Mouse (Mus musculus) heart, embryonic 14.5 days (tissue): Measurements from ENCODE around the gene Plcxd2. TPM values are rescaled to one million over a fixed set of nuclear protein-coding genes. Genes with fewer than 3 reads are reported as not detected.

Source experiments
- ATAC-seq: fragments of 200-750 bp; cut with Nextera tagmentation; 2 replicates; pipeline ENCODE4 v1.8.0; 2017; ENCODE audit warnings: low read depth, moderate TSS enrichment; ENCODE audit not compliant: insufficient number of reproducible peaks, insufficient read depth, low FRiP score
- H3K27ac ChIP-seq, 2 experiments: fragments of 200-500 bp in 1 of 2; fragments of 300-500 bp in 1 of 2; sonication (generic) in 1 of 2; replicated peaks in 1 of 2; 2 replicates each; pipeline ENCODE4 v1.5.1; 2012 to 2014; ENCODE audit warnings: low read depth in 2 of 2, low read length in 2 of 2, control low read depth in 1 of 2, mild to moderate bottlenecking in 1 of 2, mixed read lengths in 1 of 2; ENCODE audit not compliant: control insufficient read depth in 1 of 2, insufficient read depth in 1 of 2
- H3K27me3 ChIP-seq: fragments of 300-500 bp; sonication (generic); 2 replicates; pipeline ENCODE4 v1.6.1; 2014; ENCODE audit warnings: mild to moderate bottlenecking, low read length, control low read depth; ENCODE audit not compliant: control insufficient read depth, insufficient read depth
- H3K36me3 ChIP-seq: fragments of 300-500 bp; sonication (generic); 2 replicates; pipeline ENCODE4 v1.6.1; 2014; ENCODE audit warnings: mild to moderate bottlenecking, control low read depth, low read length, mixed read lengths; ENCODE audit not compliant: control insufficient read depth, insufficient read depth
- H3K4me1 ChIP-seq, 2 experiments: fragments of 200-500 bp in 1 of 2; fragments of 300-500 bp in 1 of 2; sonication (generic) in 1 of 2; 2 replicates each; pipeline ENCODE4 v1.6.1; 2012 to 2014; ENCODE audit warnings: low read length in 2 of 2, control low read depth in 1 of 2, mixed read lengths in 1 of 2; ENCODE audit not compliant: control insufficient read depth in 2 of 2, insufficient read depth in 2 of 2
- H3K4me2 ChIP-seq: fragments of 300-500 bp; sonication (generic); 2 replicates; pipeline ENCODE4 v1.6.1; 2014; ENCODE audit warnings: mild to moderate bottlenecking, low read length
- H3K4me3 ChIP-seq, 2 experiments: fragments of 200-500 bp in 1 of 2; fragments of 300-500 bp in 1 of 2; sonication (generic) in 1 of 2; 2 replicates each; pipeline ENCODE4 v1.5.1; 2012 to 2014; ENCODE audit warnings: low read length in 2 of 2, mild to moderate bottlenecking in 2 of 2, control low read depth in 1 of 2, low read depth in 1 of 2, moderate library complexity in 1 of 2; ENCODE audit not compliant: control insufficient read depth in 1 of 2, insufficient read depth in 1 of 2
- H3K9ac ChIP-seq: fragments of 300-500 bp; sonication (generic); 2 replicates; pipeline ENCODE4 v1.6.1; 2014; ENCODE audit warnings: mild to moderate bottlenecking, low read length
- H3K9me3 ChIP-seq: fragments of 300-500 bp; sonication (generic); 2 replicates; pipeline ENCODE4 v1.6.1; 2016; ENCODE audit warnings: low read length, control low read depth; ENCODE audit not compliant: control insufficient read depth
- WGBS: fragments of 180-500 bp; shearing (Covaris S2); extraction: QIAGEN DNeasy Blood & Tissue Kit; methylation state at CpG from one replicate; pipeline ENCODE4 v1.1.7; 2014; 5-methylcytosine and 5-hydroxymethylcytosine counted together
- polyA plus RNA-seq: library from polyadenylated mRNA; unstranded; fragments of >200 nt; fragmentation: Nextera tagmentation; extraction: Ambion mirVana; gene quantifications from 2 replicates; pipeline ENCODE4 v1.2.1, GENCODE M21; 2014

Gene Plcxd2
- 0.28 and 0.50 TPM in 2 replicates for polyA plus RNA-seq

DNA sequence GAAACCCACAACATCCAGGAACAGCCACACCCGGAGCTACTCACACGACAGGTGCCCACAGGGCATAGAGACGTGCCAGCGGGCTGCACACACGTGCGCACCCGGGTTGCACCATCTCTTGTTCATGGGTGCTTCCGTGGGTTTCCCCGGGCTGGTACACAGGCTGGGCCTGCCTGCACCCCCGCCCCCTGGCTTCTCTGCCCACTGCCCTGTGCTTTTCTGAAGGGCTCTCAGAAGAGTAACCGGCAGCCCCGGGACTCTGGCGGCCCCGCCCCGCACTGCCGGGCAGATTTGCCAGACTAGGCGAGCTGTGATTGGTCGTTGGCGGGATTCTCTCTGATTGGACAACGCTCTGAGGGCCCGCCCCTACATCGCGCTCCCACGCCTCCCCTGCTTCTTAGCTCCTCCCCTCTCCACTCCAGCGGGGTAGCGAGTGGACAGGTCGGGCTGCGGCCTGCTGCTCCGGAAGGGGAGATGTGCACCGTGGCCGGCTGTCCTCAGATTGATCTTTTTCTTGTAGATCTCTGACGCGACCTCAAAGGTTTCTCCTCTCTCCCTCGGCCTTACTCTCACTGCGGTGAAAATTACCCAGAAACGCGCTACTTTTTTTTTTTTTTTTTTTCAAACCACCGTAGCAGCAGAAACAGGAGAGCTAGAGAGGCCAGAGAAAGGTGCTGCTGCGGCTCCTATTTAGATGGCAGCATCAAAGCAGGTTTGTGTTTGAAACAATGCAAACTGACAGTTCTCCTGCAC is at the start of gene Plcxd2:
Plcxd2 (minus strand) TSS at position 66 of the 753 bp plus-strand sequence.
- Histone ChIP-seq H3K27ac (peak within 1 kb of the TSS; percentile 42 to 66), H3K4me1 (peaks cover 3 to 4% of the 10 kb centered on the region in 2 experiments; a peak in 2 of 4 replicates), H3K4me3 (peak within 1 kb of the TSS; percentile 66 to 80), H3K27me3 (no peaks in the 10 kb centered on the region), H3K9me3 (no peaks in the 10 kb centered on the region), H3K36me3 (no peaks in the 10 kb centered on the region), H3K9ac (peak within 1 kb of the TSS; percentile 77), H3K4me2 (peak within 1 kb of the TSS; percentile 97)
- ATAC-seq, result peak; percentile 100
- WGBS, result 0% methylated on average over 39 of the region's 39 CpGs

DNA sequence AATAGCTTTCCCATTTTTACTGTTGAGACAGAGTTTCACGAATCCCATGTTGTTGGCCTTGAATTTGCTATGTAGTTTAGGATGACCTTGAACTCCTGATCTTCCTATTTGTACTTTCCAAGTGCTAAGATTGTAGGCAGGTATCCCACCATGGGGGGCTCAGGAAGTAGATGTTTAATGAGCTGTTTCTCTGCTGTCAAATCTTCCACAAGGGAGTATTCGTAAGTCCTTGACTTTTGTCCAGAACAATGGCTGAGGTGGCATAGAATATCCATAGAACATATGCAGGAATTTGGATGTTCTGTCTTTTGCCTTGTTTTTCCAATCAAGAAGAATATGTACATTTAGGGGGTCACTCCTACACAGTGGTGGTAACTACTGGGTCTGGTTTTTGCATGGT is 36.9 kb upstream of the Plcxd2 start:
- WGBS, result 90% methylated on average over 2 of the region's 2 CpGs
- ATAC-seq, result no peak
- Histone ChIP-seq H3K9me3 (no peaks in the 10 kb centered on the region), H3K36me3 (no peaks in the 10 kb centered on the region), H3K27ac (no peak overlapping the region), H3K27me3 (no peaks in the 10 kb centered on the region), H3K4me1 (no peaks in the 10 kb centered on the region), H3K4me3 (no peak overlapping the region), H3K9ac (no peak overlapping the region), H3K4me2 (no peak overlapping the region)

DNA sequence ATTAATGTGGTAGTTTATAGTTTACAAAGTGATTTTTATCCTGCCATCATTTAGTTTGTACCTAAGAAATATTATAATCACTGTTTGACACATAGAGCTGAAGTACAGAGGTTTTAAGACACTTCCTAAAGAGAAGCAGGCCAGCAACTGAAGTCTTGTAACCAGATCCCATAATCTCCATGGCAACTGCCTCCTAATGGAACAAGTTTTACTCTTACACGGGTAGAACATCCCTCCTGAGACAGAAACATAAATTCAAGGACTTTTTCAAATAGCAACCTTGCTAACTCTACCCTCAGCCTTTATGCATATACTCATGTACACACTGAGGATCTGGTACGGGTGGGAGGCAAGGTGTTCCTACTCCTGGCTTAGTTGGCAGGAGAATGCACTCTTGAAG is 26.2 kb upstream of the Plcxd2 start:
- ATAC-seq, result no peak
- 54% methylated on average over 2 of the region's 2 CpGs for WGBS

DNA sequence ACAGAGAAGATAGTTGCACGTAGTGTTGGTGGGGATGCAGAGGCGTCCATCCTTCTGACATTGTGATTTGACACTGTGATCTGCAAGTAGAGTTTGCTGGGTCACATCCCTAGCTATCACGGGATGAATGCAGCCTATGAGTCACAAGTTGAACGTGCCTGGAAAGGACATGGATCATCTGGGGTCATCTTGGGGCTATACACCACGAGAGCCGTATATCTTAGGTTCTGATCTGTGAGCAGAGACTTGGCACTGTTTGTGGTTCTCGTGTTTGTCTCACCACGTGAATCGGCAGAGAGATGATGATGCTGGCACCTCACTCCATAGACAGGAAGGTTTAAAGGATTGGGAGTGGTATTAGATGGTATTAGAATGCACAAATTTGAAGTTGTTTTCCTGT is 23.9 kb upstream of the Plcxd2 start:
- H3K9ac ChIP-seq, result no peak overlapping the region
- H3K36me3 ChIP-seq, result no peaks in the 10 kb centered on the region
- 65% methylated on average over 9 of the region's 9 CpGs for WGBS
- ATAC-seq, result no peak
- H3K27me3 ChIP-seq, result no peaks in the 10 kb centered on the region
- no peak overlapping the region for H3K4me3 ChIP-seq
- H3K4me1 ChIP-seq, result no peaks in the 10 kb centered on the region
- H3K27ac ChIP-seq, result no peak overlapping the region
- no peak overlapping the region for H3K4me2 ChIP-seq
- no peaks in the 10 kb centered on the region for H3K9me3 ChIP-seq

More for the DNA sequence above, 26.2 kb upstream of the Plcxd2 start:
- H3K4me3 ChIP-seq, result no peak overlapping the region
- no peak overlapping the region for H3K9ac ChIP-seq
- no peak overlapping the region for H3K27ac ChIP-seq
- H3K4me2 ChIP-seq, result no peak overlapping the region
- H3K27me3 ChIP-seq, result no peaks in the 10 kb centered on the region
- H3K4me1 ChIP-seq, result no peaks in the 10 kb centered on the region
- no peaks in the 10 kb centered on the region for H3K9me3 ChIP-seq
- H3K36me3 ChIP-seq, result no peaks in the 10 kb centered on the region

DNA sequence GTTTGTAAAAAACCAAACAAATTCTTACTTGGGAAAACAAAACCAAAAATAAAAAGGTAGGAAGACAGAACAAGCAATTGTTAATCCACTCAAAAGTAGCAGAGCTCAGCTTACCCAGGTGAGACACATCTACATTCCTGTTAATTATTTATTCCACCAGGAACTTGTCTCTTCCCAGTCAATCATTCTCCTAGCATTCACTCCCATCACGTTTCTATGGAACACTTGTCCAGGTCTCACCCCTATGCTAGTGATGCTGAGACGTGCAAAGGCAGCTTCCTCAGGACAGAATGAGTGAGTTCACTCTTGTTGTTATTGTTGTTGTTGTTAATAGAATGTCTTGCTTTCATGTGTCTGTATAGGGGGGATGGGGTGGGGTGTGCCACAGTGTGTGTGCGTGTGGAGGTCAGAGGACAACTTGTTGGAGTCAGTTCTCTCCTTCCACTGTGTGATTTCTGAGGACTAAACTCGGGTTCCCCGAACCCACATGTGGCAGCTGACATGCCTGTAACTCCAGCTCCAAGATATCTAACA is 13.0 kb upstream of the Plcxd2 start:
- no peaks in the 10 kb centered on the region for H3K4me1 ChIP-seq
- no peak overlapping the region for H3K9ac ChIP-seq
- ATAC-seq, result no peak
- no peak overlapping the region for H3K4me3 ChIP-seq
- H3K27me3 ChIP-seq, result no peaks in the 10 kb centered on the region
- no peak overlapping the region for H3K27ac ChIP-seq
- WGBS, result 60% methylated on average over 5 of the region's 5 CpGs
- H3K9me3 ChIP-seq, result no peaks in the 10 kb centered on the region
- H3K36me3 ChIP-seq, result no peaks in the 10 kb centered on the region
- H3K4me2 ChIP-seq, result no peak overlapping the region

DNA sequence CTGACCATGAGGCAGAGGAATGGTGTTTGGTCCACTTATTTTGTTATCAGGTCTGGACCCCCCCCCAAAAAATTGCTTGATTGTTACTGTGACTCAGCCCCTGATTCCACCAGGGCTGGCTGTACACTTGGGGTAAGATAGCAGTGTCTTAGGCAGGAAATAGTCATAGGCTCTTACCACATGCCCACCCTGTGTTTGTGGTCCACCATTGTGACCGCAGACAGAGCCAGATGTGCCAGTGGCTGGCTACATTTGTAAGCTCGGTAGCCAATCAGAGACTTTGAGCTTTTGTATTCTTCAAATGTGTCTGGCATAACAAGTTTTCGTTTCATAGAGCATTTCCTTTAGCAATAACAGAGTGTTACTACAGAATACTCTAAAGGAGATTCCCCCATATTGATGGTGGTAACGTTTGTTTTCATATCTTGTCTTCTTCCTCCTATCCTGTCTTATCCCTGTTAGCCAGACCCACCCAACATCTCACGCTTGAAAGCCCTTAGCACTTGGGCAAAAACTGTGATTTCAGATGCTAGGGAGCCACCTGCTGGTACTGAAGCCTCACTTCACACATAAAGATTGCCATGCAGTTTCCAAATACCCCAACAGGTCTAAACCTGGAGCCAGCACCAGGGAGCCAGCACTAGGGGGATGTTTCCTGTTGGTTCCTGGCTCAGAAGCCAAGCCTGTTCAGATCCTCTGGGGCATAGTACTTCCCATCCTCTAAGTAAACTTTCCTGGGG is 12.3 kb upstream of the Plcxd2 start:
- 42% methylated on average over 5 of the region's 5 CpGs for WGBS
- Histone ChIP-seq H3K4me3 (no peak overlapping the region), H3K36me3 (no peaks in the 10 kb centered on the region), H3K27me3 (no peaks in the 10 kb centered on the region), H3K4me1 (no peaks in the 10 kb centered on the region), H3K9me3 (no peaks in the 10 kb centered on the region), H3K27ac (no peak overlapping the region), H3K9ac (no peak overlapping the region), H3K4me2 (no peak overlapping the region)
- ATAC-seq, result no peak

DNA sequence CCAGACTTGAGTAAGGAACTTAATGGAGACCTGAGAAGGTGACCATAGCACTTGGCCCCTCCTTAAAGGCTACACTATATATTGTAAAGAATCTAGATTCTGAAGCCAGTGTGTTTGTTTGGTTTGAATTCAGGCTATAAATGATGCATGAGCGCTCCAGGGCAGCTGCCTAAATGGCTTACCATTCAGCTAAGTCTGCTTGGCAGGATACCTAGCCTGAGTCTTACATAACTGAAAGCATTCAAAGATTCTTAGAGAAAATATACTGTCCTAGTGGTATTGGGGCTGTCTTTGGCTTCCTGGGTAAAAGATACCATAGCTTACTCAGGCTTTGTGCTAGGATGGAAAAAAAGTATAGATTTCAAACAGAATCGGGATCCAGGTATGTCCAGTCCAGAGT is 11.3 kb upstream of the Plcxd2 start:
- no peaks in the 10 kb centered on the region for H3K36me3 ChIP-seq
- H3K9me3 ChIP-seq, result no peaks in the 10 kb centered on the region
- ATAC-seq, result no peak
- no peak overlapping the region for H3K9ac ChIP-seq
- no peaks in the 10 kb centered on the region for H3K4me1 ChIP-seq
- no peaks in the 10 kb centered on the region for H3K27me3 ChIP-seq
- H3K4me2 ChIP-seq, result no peak overlapping the region
- no peak overlapping the region for H3K27ac ChIP-seq
- H3K4me3 ChIP-seq, result no peak overlapping the region
- 77% methylated on average over 2 of the region's 2 CpGs for WGBS
